Mouse (Mus musculus) lung, embryonic 14.5 days (tissue): ENCODE data around the gene Asb13. TPM values are rescaled to one million over a fixed set of nuclear protein-coding genes. Genes with fewer than 3 reads are reported as not detected.

Experiments used
- ATAC-seq: fragments of 200-750 bp; cut with Nextera tagmentation; 2 replicates; pipeline ENCODE4 v1.8.0; 2017; ENCODE audit warnings: mild to moderate bottlenecking, moderate TSS enrichment, moderate library complexity; ENCODE audit not compliant: insufficient read depth
- DNase-seq: peaks from one replicate; pipeline ENCODE4 v3.0.0-alpha.2; 2015
- H3K27ac ChIP-seq: fragments of 300-500 bp; sonication (generic); 2 replicates; pipeline ENCODE4 v1.5.1; 2014; ENCODE audit warnings: low read depth, mild to moderate bottlenecking, moderate library complexity
- H3K27me3 ChIP-seq: fragments of 300-500 bp; sonication (generic); 2 replicates; pipeline ENCODE4 v1.6.1; 2014; ENCODE audit warnings: low read length, control low read depth; ENCODE audit not compliant: insufficient read depth
- H3K36me3 ChIP-seq: fragments of 300-500 bp; sonication (generic); 2 replicates; pipeline ENCODE4 v1.6.1; 2014; ENCODE audit warnings: control low read depth; ENCODE audit not compliant: insufficient read depth
- H3K4me1 ChIP-seq: fragments of 300-500 bp; sonication (generic); 2 replicates; pipeline ENCODE4 v1.6.1; 2014; ENCODE audit warnings: antibody characterized with exemption, control low read depth; ENCODE audit not compliant: insufficient read depth
- H3K4me2 ChIP-seq: fragments of 300-500 bp; sonication (generic); 2 replicates; pipeline ENCODE4 v1.6.1; 2014; ENCODE audit warnings: mild to moderate bottlenecking
- H3K4me3 ChIP-seq: fragments of 300-500 bp; sonication (generic); 2 replicates; pipeline ENCODE4 v1.5.1; 2014; ENCODE audit warnings: low read depth, low read length
- H3K9ac ChIP-seq: fragments of 300-500 bp; sonication (generic); 2 replicates; pipeline ENCODE4 v1.6.1; 2014
- H3K9me3 ChIP-seq: fragments of 300-500 bp; sonication (generic); 2 replicates; pipeline ENCODE4 v1.6.1; 2016; ENCODE audit warnings: low read depth, low read length, control low read depth
- CTCF ChIP-seq: IDR thresholded peaks from 2 replicates; pipeline ENCODE4 v1.5.1; 2016; ENCODE audit warnings: antibody characterized with exemption, low read depth
- whole genome bisulfite sequencing: fragments of 180-500 bp; shearing (Covaris S2); extraction: QIAGEN DNeasy Blood & Tissue Kit; methylation state at CpG from one replicate; pipeline ENCODE4 v1.1.7; 2014; 5-methylcytosine and 5-hydroxymethylcytosine counted together
- polyA plus RNA-seq: library from polyadenylated mRNA; unstranded; fragments of >200 nt; fragmentation: Nextera tagmentation; extraction: Ambion mirVana; gene quantifications from 2 replicates; pipeline ENCODE4 v1.2.1, GENCODE M21; 2014

Gene Asb13
- polyA plus RNA-seq, 1 experiment from 2014 or later = 10.8 TPM

DNA sequence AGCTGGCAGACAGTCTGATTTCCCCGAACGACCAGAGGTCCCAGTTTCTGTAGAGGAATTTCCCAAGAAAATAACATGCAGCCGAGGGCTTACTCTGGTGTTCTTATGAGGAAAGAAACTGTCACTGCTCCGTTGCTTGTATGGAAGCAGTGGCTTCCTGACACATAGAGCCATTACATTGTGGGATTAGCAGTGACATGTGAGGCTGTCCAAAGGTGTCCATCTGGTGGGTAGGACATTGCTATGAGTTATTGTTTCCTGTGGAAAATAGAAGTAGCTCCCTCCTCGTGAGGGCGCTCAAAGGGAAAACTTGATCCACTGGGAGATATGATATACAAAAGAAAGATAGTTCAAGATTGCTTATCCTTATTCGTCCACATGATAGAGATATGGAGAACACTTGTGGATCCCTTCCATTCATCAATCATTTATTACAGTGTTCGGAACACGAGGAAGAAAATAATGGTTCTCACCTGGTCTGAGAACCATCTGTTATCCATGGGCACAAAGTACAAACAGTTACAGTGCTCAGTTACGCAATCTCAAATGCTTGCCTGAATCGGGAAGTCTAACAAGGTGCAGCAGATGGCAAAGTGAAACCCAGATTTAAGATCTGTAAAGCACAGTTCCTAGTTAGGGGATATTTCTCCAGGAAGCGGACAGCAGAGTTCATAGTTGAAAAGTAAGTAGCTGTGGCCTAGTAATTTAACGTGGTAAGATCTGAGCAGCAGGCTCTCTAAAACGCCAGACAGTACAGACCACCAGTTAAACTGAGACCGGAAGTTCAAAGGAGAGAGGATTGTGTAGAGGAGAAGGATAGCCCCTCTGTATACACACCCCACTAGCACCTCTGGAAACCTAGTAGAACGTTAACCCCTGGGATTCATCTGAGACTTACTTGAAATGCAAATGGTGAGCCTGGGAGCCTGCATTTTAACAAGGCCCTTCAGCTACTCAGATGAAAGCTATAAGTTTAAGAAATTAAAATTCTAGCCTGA is 25.6 kb downstream of the Asb13 start:
- no peaks in the 10 kb centered on the region for H3K9me3 ChIP-seq
- H3K27me3 ChIP-seq = no peaks in the 10 kb centered on the region

DNA sequence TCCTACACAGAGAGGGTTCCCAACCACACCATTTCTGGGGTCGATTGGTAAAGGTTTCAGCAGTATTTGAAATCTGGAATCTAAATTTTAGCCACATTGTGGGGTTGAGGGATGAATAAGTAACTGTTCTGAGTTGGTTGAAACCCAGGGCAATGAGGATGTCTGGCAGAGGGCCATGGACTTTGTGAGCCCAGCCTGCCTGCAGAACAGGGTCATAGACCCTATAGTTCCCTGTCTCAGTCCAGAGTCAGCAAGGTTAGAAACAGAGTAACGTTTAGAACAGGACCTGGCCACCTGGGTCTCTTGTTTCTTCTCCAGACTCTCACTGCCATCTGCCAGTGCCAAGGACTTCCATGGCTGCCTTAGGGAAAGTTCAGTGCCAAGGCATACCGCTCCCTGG is 30.4 kb downstream of the Asb13 start:
- H3K9ac ChIP-seq = no peak overlapping the region
- 61% methylated on average over 3 of the region's 3 CpGs for WGBS
- no peaks in the 10 kb centered on the region for H3K9me3 ChIP-seq
- DNase-seq (no peak), ATAC-seq (no peak)
- no peak overlapping the region for H3K4me3 ChIP-seq
- H3K27ac ChIP-seq = no peak overlapping the region
- H3K27me3 ChIP-seq = no peaks in the 10 kb centered on the region
- H3K4me2 ChIP-seq = no peak overlapping the region
- TF ChIP-seq CTCF = no peak
- no peaks in the 10 kb centered on the region for H3K36me3 ChIP-seq
- no peaks in the 10 kb centered on the region for H3K4me1 ChIP-seq

More for the DNA sequence above, 25.6 kb downstream of the Asb13 start:
- ATAC-seq = no peak
- no peak overlapping the region for H3K9ac ChIP-seq
- H3K4me2 ChIP-seq = no peak overlapping the region
- WGBS = 54% methylated on average over 16 of the region's 16 CpGs
- no peak for TF ChIP-seq CTCF
- H3K36me3 ChIP-seq = no peaks in the 10 kb centered on the region
- H3K4me3 ChIP-seq = no peak overlapping the region
- DNase-seq = no peak
- no peaks in the 10 kb centered on the region for H3K4me1 ChIP-seq
- no peak overlapping the region for H3K27ac ChIP-seq

DNA sequence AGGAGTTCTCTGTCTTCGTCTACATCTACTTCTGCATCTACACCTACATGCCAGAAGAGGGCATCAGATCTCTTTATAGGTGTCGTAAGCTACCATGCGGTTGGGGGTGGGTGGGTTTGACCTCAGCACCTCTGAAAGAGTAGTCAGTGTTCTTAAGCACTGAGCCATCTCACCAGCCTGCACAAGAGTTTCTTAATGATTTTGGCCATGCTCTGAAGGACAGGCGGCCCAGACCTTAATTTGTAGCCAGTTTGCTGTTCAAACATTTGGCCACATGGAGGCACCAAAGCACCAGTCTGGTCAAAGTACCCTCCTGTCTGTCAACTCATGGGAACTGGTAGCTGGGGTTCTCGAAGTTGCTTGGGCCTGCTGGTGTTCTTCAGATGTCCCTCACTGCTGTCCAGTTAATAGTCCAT is 31.5 kb downstream of the Asb13 start:
- Histone ChIP-seq H3K4me2 (peak overlapping the region; percentile 26; the same call in 1 of the 2 replicates), H3K4me3 (no peak overlapping the region), H3K27me3 (no peaks in the 10 kb centered on the region), H3K27ac (no peak overlapping the region), H3K9me3 (no peaks in the 10 kb centered on the region), H3K9ac (no peak overlapping the region), H3K4me1 (no peaks in the 10 kb centered on the region), H3K36me3 (no peaks in the 10 kb centered on the region)
- peak; percentile 95 for TF ChIP-seq CTCF
- DNase-seq = peak; percentile 90
- WGBS = 11% methylated on average over 5 of the region's 5 CpGs
- peak; percentile 78 for ATAC-seq

DNA sequence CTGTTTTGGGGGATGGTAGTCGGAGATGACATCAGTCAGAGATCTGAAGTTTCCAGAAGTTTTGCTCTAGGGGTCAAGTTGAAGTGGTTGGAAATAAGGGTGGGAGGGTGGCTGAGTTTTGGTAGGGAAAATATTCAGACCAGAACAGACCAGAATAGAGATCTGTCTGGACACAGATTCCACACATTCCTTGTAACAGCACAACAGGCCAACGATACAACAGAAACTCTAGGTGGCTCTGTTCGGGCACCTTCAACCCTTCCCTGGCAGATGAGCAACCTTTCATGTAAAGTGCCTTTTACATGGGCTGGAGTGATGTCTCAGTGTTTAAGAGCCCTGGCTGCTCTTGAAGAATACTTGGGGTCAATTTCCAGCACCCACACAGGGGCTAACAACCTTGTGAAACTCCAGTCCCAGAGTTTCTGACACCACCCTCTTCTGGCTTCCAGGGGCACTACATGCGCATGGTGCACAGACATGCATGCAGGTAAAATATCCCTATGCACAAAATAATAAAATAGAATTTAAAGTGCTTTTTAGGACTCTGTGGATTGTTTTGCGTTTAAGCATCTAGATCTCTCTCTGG is 33.5 kb downstream of the Asb13 start:
- no peaks in the 10 kb centered on the region for H3K9me3 ChIP-seq
- H3K4me2 ChIP-seq = no peak overlapping the region
- TF ChIP-seq CTCF = peak; percentile 39
- no peaks in the 10 kb centered on the region for H3K36me3 ChIP-seq
- H3K4me1 ChIP-seq = no peaks in the 10 kb centered on the region
- H3K27me3 ChIP-seq = no peaks in the 10 kb centered on the region
- WGBS = 65% methylated on average over 5 of the region's 5 CpGs
- H3K9ac ChIP-seq = no peak overlapping the region
- no peak overlapping the region; the same call in 1 of the 2 replicates for H3K27ac ChIP-seq
- DNase-seq (no peak), ATAC-seq (no peak)
- no peak overlapping the region for H3K4me3 ChIP-seq

DNA sequence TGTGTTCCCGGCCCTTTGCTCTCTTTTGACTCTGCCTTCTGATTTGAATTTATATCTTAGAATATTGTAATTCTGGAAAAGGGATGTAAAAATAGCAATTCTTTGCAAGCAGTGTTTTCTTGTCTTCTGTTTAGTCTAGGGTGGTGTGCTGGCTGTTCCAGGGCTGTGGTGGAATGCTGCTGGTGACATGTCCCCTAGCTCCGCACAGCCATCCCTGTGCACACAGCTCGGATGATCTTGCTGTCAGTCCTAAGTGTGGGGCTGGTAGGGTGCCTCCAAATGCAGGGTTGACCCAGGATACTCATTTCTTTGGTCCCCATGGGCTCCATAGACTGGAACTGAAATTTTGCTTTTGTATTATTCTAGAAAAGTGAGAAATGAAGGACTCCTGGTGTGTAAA is 34.2 kb downstream of the Asb13 start:
- WGBS = 78% methylated on average over 3 of the region's 3 CpGs
- no peak for TF ChIP-seq CTCF
- Histone ChIP-seq H3K36me3 (no peaks in the 10 kb centered on the region), H3K27ac (no peak overlapping the region), H3K27me3 (no peaks in the 10 kb centered on the region), H3K4me3 (no peak overlapping the region), H3K4me1 (no peaks in the 10 kb centered on the region), H3K9ac (no peak overlapping the region), H3K9me3 (no peaks in the 10 kb centered on the region), H3K4me2 (no peak overlapping the region)
- no peak for ATAC-seq
- DNase-seq = no peak

DNA sequence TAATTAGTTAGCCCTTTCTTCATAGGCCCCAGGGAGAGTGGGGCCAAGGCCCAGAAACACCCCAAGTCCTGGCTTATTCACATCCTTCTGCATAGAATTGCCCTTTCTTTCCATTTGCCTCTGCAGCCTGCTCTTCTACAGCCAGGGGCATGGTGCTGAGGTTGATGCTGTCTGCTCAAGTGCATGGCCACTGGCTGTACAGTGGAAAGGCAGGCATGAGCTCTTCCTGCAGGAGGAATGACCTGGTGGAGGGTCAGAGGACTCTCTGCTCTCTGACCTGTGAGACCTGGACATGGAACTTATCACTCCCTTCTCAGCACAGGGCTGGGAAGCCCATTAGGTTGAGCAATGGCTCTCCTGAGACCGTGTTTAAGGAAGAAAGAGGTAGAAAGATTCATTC is 35.8 kb downstream of the Asb13 start:
- no peak for DNase-seq

DNA sequence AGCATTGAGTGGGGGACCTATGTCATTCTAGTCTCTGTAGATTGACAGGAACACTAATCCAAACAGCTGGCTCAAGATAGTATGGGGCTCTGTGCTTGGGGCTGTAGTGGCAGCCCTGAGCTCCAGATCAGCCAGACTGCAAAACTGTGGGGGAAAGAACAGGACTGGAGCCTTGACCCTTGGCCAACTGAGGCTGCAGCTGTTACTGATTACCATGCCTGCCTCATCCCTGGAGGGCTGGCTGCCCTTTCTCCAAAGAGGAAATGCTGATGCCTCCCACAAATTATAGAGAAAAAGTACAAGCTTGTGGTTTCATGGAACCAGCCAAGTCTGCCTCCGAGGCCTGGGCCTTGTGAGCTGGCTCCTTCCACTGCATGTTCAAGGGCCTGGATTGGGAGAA is 36.2 kb downstream of the Asb13 start:
- H3K9me3 ChIP-seq = no peaks in the 10 kb centered on the region
- WGBS = 55% methylated on average over 1 of the region's 1 CpGs
- H3K4me2 ChIP-seq = no peak overlapping the region
- no peak overlapping the region for H3K27ac ChIP-seq
- peak; percentile 27 for DNase-seq
- TF ChIP-seq CTCF = no peak
- no peak overlapping the region for H3K9ac ChIP-seq
- no peaks in the 10 kb centered on the region for H3K27me3 ChIP-seq
- no peaks in the 10 kb centered on the region for H3K36me3 ChIP-seq
- ATAC-seq = no peak
- H3K4me3 ChIP-seq = no peak overlapping the region
- H3K4me1 ChIP-seq = no peaks in the 10 kb centered on the region

More for the DNA sequence above, 35.8 kb downstream of the Asb13 start:
- Histone ChIP-seq H3K4me2 (no peak overlapping the region), H3K9ac (no peak overlapping the region), H3K9me3 (no peaks in the 10 kb centered on the region), H3K27me3 (no peaks in the 10 kb centered on the region), H3K4me3 (no peak overlapping the region), H3K4me1 (no peaks in the 10 kb centered on the region), H3K36me3 (no peaks in the 10 kb centered on the region), H3K27ac (no peak overlapping the region)
- no peak for ATAC-seq
- 88% methylated on average over 1 of the region's 1 CpGs for WGBS
- no peak for TF ChIP-seq CTCF
